Mouse (Mus musculus): ENCODE data around the gene Rsph6a. TPM values are rescaled to one million over a fixed set of nuclear protein-coding genes. Genes with fewer than 3 reads are reported as not detected.

Gene Rsph6a
- polyA plus RNA-seq, 1 experiment = 0.38 TPM

GRCm38 (mm10) chr7:19098811-19099210, 44.3 kb downstream of the Rsph6a start:
- no peak for DNase-seq (ENCODE audit: low read depth)

- no peak for DNase-seq (ENCODE audit: low read depth)
These were observed 45.8 kb downstream of the Rsph6a start for GRCm38 (mm10) chr7:19100290-19100689.

DNA sequence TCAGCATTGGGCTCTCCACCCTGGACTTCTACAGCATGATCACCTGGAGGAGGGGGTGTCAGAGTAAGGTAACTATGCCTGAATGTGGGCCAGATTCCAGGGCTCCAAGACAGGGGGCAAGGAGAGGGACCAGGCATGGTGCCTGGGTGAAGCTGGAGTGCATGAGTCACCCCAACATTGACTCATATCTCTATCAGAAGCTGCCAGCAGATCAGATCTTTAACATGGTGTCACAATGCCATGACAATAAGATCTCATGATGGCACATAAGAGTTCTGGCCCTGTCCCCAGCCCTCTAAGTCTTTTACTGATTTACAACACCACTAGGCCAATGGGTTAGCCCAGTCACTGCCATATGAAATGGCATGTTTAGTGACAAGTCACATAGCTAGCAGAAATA, 49.3 kb downstream of the Rsph6a start:
- DNase-seq (ENCODE audit: low read depth) = no peak

- no peak for DNase-seq (ENCODE audit: low read depth)
These were observed 50.0 kb downstream of the Rsph6a start for GRCm38 (mm10) chr7:19104486-19104885.

- no peak for DNase-seq (ENCODE audit: low read depth)
These were observed 52.9 kb downstream of the Rsph6a start for GRCm38 (mm10) chr7:19107436-19107835.

DNA sequence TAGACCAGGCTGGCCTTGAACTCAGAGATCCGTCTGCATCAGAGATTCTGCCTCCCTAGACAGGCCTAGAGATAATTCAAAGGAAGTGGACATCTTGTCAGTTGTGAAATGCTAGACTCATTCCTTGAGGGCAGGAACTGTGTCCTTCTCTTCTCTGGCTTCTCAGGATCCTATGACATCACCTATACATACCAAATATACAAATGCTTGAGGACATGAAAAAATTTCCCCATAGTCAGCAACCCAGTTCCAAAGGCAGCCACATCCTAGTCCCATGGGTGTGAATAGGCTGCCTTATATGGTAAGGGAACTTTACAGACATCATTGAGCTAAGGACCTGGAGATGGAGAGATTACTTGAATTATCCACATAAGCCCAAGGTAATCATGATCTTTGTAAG, 55.1 kb downstream of the Rsph6a start:
- DNase-seq (ENCODE audit: low read depth) = no peak

DNA sequence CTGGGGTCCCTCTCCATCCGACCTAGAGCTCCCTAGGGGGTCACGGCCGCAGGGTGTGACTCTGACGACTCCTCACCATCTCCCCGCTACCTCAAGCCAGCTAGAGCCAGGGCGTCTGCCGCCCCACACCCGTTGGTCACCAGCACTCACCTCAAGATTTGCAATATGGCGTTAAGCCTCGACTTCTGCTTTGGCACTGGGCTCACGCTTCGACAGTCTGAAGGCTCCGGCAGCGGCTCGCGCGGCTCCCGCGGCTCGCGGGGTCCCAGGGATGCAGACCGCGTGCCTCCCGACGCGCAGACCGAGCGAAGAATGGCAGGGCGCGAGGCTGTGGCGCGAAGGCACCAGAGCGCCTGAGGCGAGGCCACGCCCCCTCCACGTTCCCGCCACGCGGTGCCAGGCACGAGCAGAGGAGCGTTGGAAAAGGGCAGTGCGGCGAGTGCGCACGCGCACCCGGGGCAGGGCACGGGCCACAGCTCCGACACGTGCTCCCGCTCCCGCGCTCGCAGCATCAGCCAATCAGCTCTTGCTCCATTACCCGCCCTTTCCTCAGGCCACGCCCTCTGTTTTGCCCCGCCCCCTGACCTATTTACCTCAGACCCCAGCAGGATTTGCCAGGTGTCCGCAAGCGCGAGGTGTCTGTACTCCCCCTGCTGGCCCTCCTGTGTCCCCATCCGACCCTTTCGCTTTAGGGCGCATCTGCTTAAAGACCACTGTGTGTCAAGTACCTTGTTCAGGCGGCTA, 63.7 kb downstream of the Rsph6a start, which contains the start of gene Gm4969:
Gene Gm4969 (minus strand): TSS at position 341 of the 744 bp plus-strand sequence.
- DNase-seq (ENCODE audit: low read depth) = no peak

DNA sequence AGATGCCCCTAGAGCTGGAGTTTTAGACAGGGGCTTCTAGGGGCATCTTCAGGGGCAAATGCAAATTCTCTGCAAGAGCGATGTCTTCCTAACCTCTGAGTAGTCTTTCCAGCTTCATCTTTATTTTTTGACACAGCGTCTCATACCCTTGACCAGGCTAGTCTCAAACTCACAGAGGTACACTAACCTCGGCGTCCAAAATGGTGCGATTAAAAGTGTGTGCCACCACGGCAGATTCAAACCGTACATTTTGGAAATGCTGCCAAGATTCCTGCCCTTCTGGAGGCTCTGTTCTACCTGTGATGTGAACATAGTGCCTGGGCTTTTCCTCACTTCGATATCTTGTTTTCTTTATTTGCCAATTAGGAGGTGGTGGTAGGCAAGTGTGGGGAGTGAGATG, 64.6 kb downstream of the Rsph6a start:
- no peak for DNase-seq (ENCODE audit: low read depth)

DNA sequence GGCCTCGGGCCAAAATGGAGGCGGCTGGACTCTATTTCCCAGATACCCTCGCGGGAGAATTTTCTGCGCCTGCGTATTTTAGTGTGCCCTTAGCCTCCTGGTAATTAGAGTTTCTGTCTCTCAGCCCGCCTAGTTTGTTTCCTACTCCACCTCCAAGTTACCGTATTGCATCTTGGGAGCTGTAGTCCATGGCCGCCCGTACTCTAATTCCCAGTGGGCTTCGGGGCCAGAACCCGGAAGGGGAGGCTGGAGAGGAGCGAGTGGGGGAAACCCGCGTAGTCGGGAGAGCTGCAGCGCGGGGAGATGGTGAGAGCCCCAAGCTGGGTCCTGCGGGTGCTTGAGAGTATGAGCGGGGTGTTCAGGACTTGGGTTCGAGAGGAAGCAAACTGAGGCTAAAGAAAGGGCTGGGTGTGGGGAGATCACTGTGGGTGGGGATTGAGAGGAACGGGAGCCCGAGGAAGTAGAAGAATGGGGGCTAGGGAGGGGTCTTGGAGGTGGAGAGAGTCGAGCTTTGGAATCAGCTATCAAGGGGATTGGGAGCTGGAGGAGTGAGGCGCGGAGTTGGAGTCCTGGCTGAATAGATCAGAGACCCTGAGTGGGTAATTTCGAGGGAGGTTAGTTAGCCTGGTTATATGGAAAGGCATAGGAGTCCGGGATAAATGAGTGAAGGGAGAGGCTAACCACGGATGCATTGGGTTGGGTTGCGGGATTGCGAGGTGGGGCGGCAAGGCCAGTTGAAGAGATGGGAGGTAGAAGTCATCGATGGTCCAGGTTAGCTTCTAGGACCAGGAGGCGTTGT, 65.3 kb downstream of the Rsph6a start, which contains the start of gene Fbxo46:
Gene Fbxo46 (plus strand): TSS at position 229 of the 799 bp plus-strand sequence.
- peak; percentile 90 for DNase-seq (ENCODE audit: low read depth)

GRCm38 (mm10) chr7:19121686-19122085, 67.2 kb downstream of the Rsph6a start:
- no peak for DNase-seq (ENCODE audit: low read depth)

Other genes starting within 250 kb of the Rsph6a start
- 0.14 TPM in 1 of 2 replicates, not detected in the other for gene Psg17, start 233.1 kb upstream of the Rsph6a start, polyA plus RNA-seq (2012; rRNA removed)
- 7.5 and 9.1 TPM in 2 replicates for gene Mill2, start 214.7 kb upstream of the Rsph6a start, polyA plus RNA-seq (2012; rRNA removed)
- gene Pglyrp1, start 183.4 kb upstream of the Rsph6a start, polyA plus RNA-seq (2012; rRNA removed) = 6.2 and 7.1 TPM in 2 replicates
- gene Ccdc61, start 144.3 kb upstream of the Rsph6a start, polyA plus RNA-seq (2012; rRNA removed) = 20.1 and 23.2 TPM in 2 replicates
- 1.3 and 2.1 TPM in 2 replicates for gene Nova2, start 128.8 kb upstream of the Rsph6a start, polyA plus RNA-seq (2012; rRNA removed)
- not detected in 2 replicates for gene Nanos2, start 67.3 kb upstream of the Rsph6a start, polyA plus RNA-seq (2012; rRNA removed)
- 3.4 and 5.6 TPM in 2 replicates for gene Mypop, start 63.4 kb upstream of the Rsph6a start, polyA plus RNA-seq (2012; rRNA removed)
- gene Irf2bp1, start 50.6 kb upstream of the Rsph6a start, polyA plus RNA-seq (2012; rRNA removed) = 19.4 and 26.1 TPM in 2 replicates
- gene Foxa3, start 31.2 kb upstream of the Rsph6a start, polyA plus RNA-seq (2012; rRNA removed) = 0.07 and 0.09 TPM in 2 replicates
- 65.9 and 73.5 TPM in 2 replicates for gene Sympk, start 30.3 kb upstream of the Rsph6a start, polyA plus RNA-seq (2012; rRNA removed)
- gene Dmwd, start 21.5 kb downstream of the Rsph6a start, polyA plus RNA-seq (2012; rRNA removed) = 52.6 and 61.1 TPM in 2 replicates
- 234 and 248 TPM in 2 replicates for gene Dmpk, start 29.2 kb downstream of the Rsph6a start, polyA plus RNA-seq (2012; rRNA removed)
- 33.2 and 35.6 TPM in 2 replicates for gene Six5, start 39.9 kb downstream of the Rsph6a start, polyA plus RNA-seq (2012; rRNA removed)
- gene Gm4969, start 63.7 kb downstream of the Rsph6a start, polyA plus RNA-seq (2012; rRNA removed) = 0.13 and 0.19 TPM in 2 replicates
- 7.9 and 9.3 TPM in 2 replicates for gene Fbxo46, start 65.2 kb downstream of the Rsph6a start, polyA plus RNA-seq (2012; rRNA removed)
- 14.9 and 19.4 TPM in 2 replicates for gene Qpctl, start 94.6 kb downstream of the Rsph6a start, polyA plus RNA-seq (2012; rRNA removed)
- gene Snrpd2, start 95.0 kb downstream of the Rsph6a start, polyA plus RNA-seq (2012; rRNA removed) = 30.6 and 37.8 TPM in 2 replicates
- 2.6 and 3.9 TPM in 2 replicates for gene Gipr, start 111.4 kb downstream of the Rsph6a start, polyA plus RNA-seq (2012; rRNA removed)
- 47.5 and 48.5 TPM in 2 replicates for gene Eml2, start 121.7 kb downstream of the Rsph6a start, polyA plus RNA-seq (2012; rRNA removed)
- 13.3 and 15.3 TPM in 2 replicates for gene Gpr4, start 157.8 kb downstream of the Rsph6a start, polyA plus RNA-seq (2012; rRNA removed)
- gene Opa3, start 173.6 kb downstream of the Rsph6a start, polyA plus RNA-seq (2012; rRNA removed) = 30.2 and 38.1 TPM in 2 replicates
- 61.0 and 82.5 TPM in 2 replicates for gene Vasp, start 217.1 kb downstream of the Rsph6a start, polyA plus RNA-seq (2012; rRNA removed)
- gene Ppm1n, start 225.4 kb downstream of the Rsph6a start, polyA plus RNA-seq (2012; rRNA removed) = not detected in 2 replicates
- gene Rtn2, start 227.9 kb downstream of the Rsph6a start, polyA plus RNA-seq (2012; rRNA removed) = 30.6 and 59.5 TPM in 2 replicates

Data from gonadal fat pad, adult 2 months (tissue).